Mouse (Mus musculus): ENCODE measurements around the gene Oas3.

- TF ChIP-seq CTCF (IDR thresholded peaks at IDR 0.05; ENCODE audit: control insufficient read depth, insufficient read depth, insufficient read length) (no peak), FOSL1 (IDR thresholded peaks at IDR 0.05; ENCODE audit: insufficient read depth, low read length, poor library complexity, severe bottlenecking) (no peak), USF1 (IDR thresholded peaks at IDR 0.05; ENCODE audit: low read depth) (no peak), CEBPB (IDR thresholded peaks at IDR 0.05; ENCODE audit: low read depth) (no peak), MAX (IDR thresholded peaks at IDR 0.05) (no peak)
Observed at GRCm38 (mm10) chr5:120754215-120754614, 23.2 kb downstream of the Oas3 start.

All from C2C12 (cell line).